Mouse (Mus musculus) embryonic facial prominence, embryonic 11.5 days (tissue): ENCODE measurements around the gene Dlat. TPM values are rescaled to one million over a fixed set of nuclear protein-coding genes. Genes with fewer than 3 reads are reported as not detected.
A peak's percentile ranks its signal among the peaks of the same experiment; 100 is the strongest.

Experiments
- ATAC-seq: fragments of 200-750 bp; cut with Nextera tagmentation; replicated peaks from 2 replicates; pipeline ENCODE4 v1.8.0; 2017; ENCODE audit warnings: low read depth; ENCODE audit not compliant: insufficient number of reproducible peaks, low FRiP score, low TSS enrichment
- DNase-seq: peaks from one replicate; pipeline ENCODE4 v3.0.0-alpha.2; 2015; ENCODE audit warnings: low spot score
- H3K27ac ChIP-seq: fragments of 300-500 bp; sonication (generic); replicated peaks from 2 replicates; pipeline ENCODE4 v1.5.1; 2014; ENCODE audit warnings: mild to moderate bottlenecking, low read depth, low read length, control low read depth
- H3K27me3 ChIP-seq: fragments of 300-500 bp; sonication (generic); 2 replicates; pipeline ENCODE4 v1.6.1; 2014; ENCODE audit warnings: mild to moderate bottlenecking, low read length, moderate library complexity, mixed read lengths; ENCODE audit not compliant: control insufficient read depth, insufficient read depth
- H3K36me3 ChIP-seq: fragments of 300-500 bp; sonication (generic); replicated peaks from 2 replicates; pipeline ENCODE4 v1.6.1; 2014; ENCODE audit warnings: low read depth, mild to moderate bottlenecking, low read length, moderate library complexity, mixed read lengths; ENCODE audit not compliant: control insufficient read depth, insufficient read depth
- H3K4me1 ChIP-seq: fragments of 300-500 bp; sonication (generic); 2 replicates; pipeline ENCODE4 v1.6.1; 2014; ENCODE audit warnings: low read length, mixed read lengths; ENCODE audit not compliant: control insufficient read depth, insufficient read depth
- H3K4me2 ChIP-seq: fragments of 300-500 bp; sonication (generic); 2 replicates; pipeline ENCODE4 v1.6.1; 2014; ENCODE audit warnings: low read depth, mild to moderate bottlenecking, control low read depth, low read length, moderate library complexity
- H3K4me3 ChIP-seq: fragments of 300-500 bp; sonication (generic); 2 replicates; pipeline ENCODE4 v1.5.1; 2014; ENCODE audit warnings: low read depth, low read length, control low read depth
- H3K9ac ChIP-seq: fragments of 300-500 bp; sonication (generic); replicated peaks from 2 replicates; pipeline ENCODE4 v1.6.1; 2014; ENCODE audit warnings: mild to moderate bottlenecking, control low read depth, low read length
- H3K9me3 ChIP-seq: fragments of 300-500 bp; sonication (generic); replicated peaks from 2 replicates; pipeline ENCODE4 v1.6.1; 2016; ENCODE audit warnings: mild to moderate bottlenecking, low read length, inconsistent platforms, mixed read lengths; ENCODE audit not compliant: control insufficient read depth
- WGBS: fragments of 180-500 bp; shearing (Covaris S2); extraction: QIAGEN DNeasy Blood & Tissue Kit; methylation state at CpG from one replicate; pipeline ENCODE4 v1.1.7; 2014; 5-methylcytosine and 5-hydroxymethylcytosine counted together
- polyA plus RNA-seq: library from polyadenylated mRNA; unstranded; fragments of >200 nt; fragmentation: Nextera tagmentation; extraction: Ambion mirVana; gene quantifications from 2 replicates; pipeline ENCODE4 v1.2.1, GENCODE M21; 2014

The Dlat gene
- polyA plus RNA-seq, 1 experiment from 2014 or later: 65.6 TPM

DNA sequence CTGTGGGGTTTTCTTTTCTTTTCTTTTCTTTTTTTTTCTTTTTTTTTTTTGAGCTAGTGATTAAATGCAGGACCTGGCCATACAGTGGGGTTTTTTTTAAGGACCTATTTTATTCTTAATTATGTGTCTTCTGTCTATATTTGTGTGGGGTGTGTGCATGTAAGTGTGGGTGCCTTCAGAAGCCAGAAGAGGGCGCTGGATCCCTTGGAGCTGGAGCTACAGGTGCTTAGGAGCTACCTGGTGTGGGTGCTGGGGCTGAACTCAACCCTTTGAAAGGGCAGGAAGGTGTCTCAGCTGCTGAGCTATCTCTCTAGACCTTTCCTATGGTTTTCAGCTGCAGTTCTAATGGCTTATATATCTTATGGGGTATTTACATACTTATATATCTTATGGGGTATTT is 15.2 kb upstream of the Dlat start:
- ATAC-seq (no peak), DNase-seq (no peak)
- Histone ChIP-seq H3K36me3 (no peaks in the 10 kb centered on the region), H3K27ac (no peak overlapping the region), H3K4me2 (no peak overlapping the region), H3K27me3 (no peaks in the 10 kb centered on the region), H3K4me1 (no peaks in the 10 kb centered on the region), H3K9ac (no peak overlapping the region), H3K9me3 (no peaks in the 10 kb centered on the region), H3K4me3 (no peak overlapping the region)
- WGBS: 25% methylated on average over 1 of the region's 1 CpGs

DNA sequence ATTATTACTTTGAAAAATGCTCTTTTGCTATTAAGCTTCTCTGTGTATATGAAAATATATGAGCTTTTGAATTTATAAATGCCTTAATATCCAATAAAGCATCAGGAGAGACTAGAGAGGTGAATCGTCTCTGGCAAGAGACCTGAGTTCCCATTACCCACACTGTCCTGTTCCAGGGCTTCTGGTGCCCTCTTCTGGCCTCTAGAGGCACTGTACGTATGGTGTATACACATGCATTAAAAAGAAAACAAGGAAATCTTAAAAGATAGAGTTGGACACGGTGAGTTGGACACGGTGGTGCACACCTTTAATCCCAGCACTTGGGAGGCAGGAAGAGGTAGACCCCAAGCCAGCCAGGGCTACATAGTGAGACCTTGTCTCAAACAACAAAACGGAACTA is 11.1 kb upstream of the Dlat start:
- Histone ChIP-seq H3K9ac (no peak overlapping the region), H3K4me3 (no peak overlapping the region), H3K36me3 (no peaks in the 10 kb centered on the region), H3K4me1 (no peaks in the 10 kb centered on the region), H3K9me3 (no peaks in the 10 kb centered on the region), H3K27ac (no peak overlapping the region), H3K27me3 (no peaks in the 10 kb centered on the region), H3K4me2 (no peak overlapping the region)
- 32% methylated on average over 5 of the region's 5 CpGs for WGBS
- DNase-seq (peak; percentile 55), ATAC-seq (no peak)

DNA sequence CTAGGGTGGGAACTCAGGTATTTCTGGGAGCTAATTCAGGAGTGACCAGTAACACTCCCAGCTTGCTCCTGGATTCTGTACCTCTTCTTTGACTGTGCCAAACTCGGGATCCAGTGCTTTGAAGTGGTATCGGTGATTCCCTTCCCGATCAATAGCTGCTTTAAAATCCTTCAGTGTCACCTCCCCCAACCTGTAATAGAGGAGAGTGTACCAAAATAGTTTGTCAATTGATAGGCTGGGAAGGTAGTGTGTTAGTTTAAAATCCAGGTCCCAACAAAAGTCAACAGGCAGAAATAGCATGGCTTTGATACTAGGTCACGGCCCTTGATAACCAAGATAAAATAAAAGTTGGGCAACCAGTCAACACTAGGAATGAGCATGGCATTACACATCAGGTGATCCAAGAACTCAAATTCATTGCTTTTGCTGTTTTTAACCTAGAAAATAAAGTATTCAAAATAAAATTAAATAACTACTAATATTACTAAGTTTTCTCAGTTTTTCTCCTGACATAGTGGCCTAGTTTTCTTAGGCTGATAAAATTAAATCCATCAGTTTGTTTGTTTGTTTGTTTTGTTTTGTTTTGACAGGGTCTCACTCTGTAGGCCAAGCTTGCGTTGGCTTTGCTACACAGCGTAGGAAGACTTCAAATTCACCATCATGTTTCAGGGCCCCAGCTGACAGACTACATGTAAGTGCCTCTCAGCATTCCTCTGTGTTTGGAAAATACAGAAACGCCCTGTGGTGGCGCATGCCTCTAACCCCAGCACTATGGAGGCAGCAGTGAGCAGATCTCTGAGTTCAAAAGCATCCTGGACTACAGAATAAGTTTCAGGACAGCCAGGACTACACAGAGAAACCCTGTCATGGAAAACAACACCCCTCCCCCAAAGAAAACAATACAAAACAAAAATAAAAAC is 8.3 kb upstream of the Dlat start:
- no peaks in the 10 kb centered on the region for H3K4me1 ChIP-seq

DNA sequence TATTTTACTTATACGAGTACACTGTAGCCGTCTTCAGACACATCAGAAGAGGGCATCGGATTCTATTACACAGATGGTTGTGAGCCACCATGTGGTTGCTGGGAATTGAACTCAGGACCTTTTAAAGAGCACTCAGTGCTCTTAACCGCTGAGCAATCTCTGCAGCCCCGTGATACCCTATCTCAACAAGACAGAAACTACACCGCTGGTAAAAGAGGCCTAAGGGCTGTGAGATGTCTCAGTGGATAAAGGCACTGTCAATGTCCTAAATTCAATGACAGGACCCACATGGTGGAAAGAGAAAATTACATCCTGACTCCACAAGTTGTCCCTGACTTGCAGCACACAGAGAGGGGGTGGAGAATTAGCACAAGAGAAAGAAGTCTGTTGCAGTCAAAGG is 6.9 kb upstream of the Dlat start:
- Histone ChIP-seq H3K4me3 (no peak overlapping the region), H3K4me2 (no peak overlapping the region), H3K9ac (no peak overlapping the region), H3K9me3 (no peaks in the 10 kb centered on the region), H3K4me1 (no peaks in the 10 kb centered on the region), H3K36me3 (no peaks in the 10 kb centered on the region), H3K27ac (no peak overlapping the region), H3K27me3 (no peaks in the 10 kb centered on the region)
- DNase-seq (no peak), ATAC-seq (no peak)
- 83% methylated on average over 6 of the region's 6 CpGs for WGBS

More for the DNA sequence above, 8.3 kb upstream of the Dlat start:
- 83% methylated on average over 8 of the region's 8 CpGs for WGBS
- Histone ChIP-seq H3K4me3 (no peak overlapping the region), H3K27me3 (no peaks in the 10 kb centered on the region), H3K4me2 (no peak overlapping the region), H3K9ac (no peak overlapping the region), H3K27ac (no peak overlapping the region), H3K36me3 (no peaks in the 10 kb centered on the region), H3K9me3 (no peaks in the 10 kb centered on the region)
- ATAC-seq (no peak), DNase-seq (no peak)

DNA sequence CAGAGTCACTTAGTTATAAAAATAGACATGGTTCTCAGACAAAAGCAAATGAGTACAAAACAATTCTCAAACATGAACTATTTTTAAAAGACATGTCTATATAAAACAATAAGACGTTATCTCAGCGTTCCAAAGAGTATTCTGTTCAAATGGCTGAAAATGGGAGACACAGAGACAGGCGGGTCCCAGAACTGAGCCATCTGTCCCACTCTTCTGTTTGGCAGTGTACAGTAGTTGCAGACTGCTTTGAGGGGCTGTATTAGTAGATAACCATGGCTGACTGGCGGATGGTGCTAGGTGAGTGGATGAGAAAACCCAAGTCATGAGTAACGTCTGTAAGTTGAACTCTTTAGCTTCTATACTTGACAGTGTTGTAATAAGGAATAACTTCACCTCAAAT is 5.2 kb upstream of the Dlat start:
- no peaks in the 10 kb centered on the region for H3K27me3 ChIP-seq
- no peak overlapping the region for H3K9ac ChIP-seq
- H3K4me3 ChIP-seq: no peak overlapping the region
- peaks cover 2% of the 10 kb centered on the region; the same call in 1 of the 2 replicates for H3K4me1 ChIP-seq
- no peak for ATAC-seq
- WGBS: 90% methylated on average over 5 of the region's 5 CpGs
- no peaks in the 10 kb centered on the region for H3K9me3 ChIP-seq
- H3K4me2 ChIP-seq: no peak overlapping the region
- no peaks in the 10 kb centered on the region for H3K36me3 ChIP-seq
- no peak overlapping the region for H3K27ac ChIP-seq
- DNase-seq: no peak

DNA sequence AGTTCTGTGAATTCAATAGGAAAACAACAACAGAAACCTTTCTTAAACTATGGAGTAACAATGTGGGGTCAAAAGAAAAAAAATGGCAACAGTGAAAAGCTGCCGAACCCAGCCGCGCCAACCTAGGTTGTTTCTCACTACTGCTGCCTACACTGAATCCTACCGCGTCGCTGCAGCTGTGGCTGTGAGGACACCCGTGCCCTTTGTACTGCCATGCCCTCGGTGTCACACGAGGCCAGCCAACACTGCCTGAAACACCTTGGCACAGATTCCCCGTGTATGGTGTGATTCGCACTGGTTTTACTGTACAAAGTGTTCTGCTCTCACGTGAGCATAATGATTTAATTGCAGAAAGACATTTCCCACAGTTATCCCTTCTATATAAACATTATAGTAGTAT is 851 bp upstream of the Dlat start:
- H3K4me2 ChIP-seq: peak overlapping the region; percentile 65
- WGBS: 21% methylated on average over 12 of the region's 12 CpGs
- H3K36me3 ChIP-seq: no peaks in the 10 kb centered on the region
- H3K9me3 ChIP-seq: no peaks in the 10 kb centered on the region
- DNase-seq (peak; percentile 10), ATAC-seq (no peak)
- no peak overlapping the region for H3K27ac ChIP-seq
- H3K4me3 ChIP-seq: peak overlapping the region; percentile 79
- H3K9ac ChIP-seq: no peak overlapping the region; the same call in 1 of the 2 replicates
- H3K27me3 ChIP-seq: no peaks in the 10 kb centered on the region
- peaks cover 2% of the 10 kb centered on the region; the same call in 1 of the 2 replicates for H3K4me1 ChIP-seq

DNA sequence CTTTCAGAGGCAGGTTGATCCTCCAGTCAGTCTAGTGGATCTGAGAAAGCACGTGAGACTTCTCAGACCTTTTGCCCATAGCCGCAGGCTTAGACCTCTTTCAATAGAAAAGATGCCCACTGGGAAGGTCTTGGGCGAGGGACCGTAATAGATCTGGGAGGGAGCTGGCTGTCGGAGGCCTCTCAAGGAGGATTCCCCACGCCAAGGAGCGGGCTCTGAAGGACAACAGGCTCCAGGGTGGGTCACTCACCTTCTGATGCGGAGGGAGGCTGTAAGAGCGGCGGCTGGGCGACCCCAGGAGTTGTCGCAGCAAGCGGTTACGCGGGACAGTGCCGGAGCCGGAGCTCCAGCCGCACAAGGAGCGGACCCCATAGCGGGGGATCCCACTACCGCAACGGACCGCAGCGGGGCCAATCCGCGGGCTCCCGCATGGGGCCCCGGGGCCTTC is 615 bp downstream of the Dlat start:
- Histone ChIP-seq H3K36me3 (no peaks in the 10 kb centered on the region), H3K4me3 (peak overlapping the region; percentile 79), H3K4me1 (peaks cover 2% of the 10 kb centered on the region; the same call in 1 of the 2 replicates), H3K4me2 (peak overlapping the region; percentile 65), H3K27ac (peak overlapping the region; percentile 66; the same call in 1 of the 2 replicates), H3K27me3 (no peaks in the 10 kb centered on the region), H3K9me3 (no peaks in the 10 kb centered on the region), H3K9ac (peak overlapping the region; percentile 84)
- ATAC-seq (no peak; the same call in 1 of the 2 replicates), DNase-seq (peak; percentile 28)
- whole genome bisulfite sequencing: 3% methylated on average over 19 of the region's 28 CpGs

DNA sequence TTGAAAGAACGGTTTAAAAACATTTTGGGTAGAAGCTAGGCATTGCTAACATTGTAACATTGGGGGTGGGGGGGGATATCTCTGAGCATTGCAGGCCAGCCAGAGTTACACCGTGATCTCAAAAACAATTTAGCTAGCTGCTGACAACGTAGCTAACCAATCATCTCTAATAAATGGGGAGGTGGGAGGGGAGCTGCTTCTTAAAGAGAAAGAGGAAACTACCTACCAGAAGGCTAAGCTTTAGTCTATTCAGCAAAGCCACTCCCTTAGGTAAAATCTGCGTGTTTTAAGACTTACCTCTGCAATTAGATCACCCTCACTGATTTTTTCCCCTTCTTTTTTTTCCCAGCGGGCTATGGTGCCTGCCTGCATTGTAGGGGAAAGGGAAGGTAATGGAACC is 1.2 kb downstream of the Dlat start:
- H3K9ac ChIP-seq: peak overlapping the region; percentile 84
- peak overlapping the region; percentile 65 for H3K4me2 ChIP-seq
- peak overlapping the region; percentile 79 for H3K4me3 ChIP-seq
- H3K36me3 ChIP-seq: no peaks in the 10 kb centered on the region; the same call in 1 of the 2 replicates
- H3K27ac ChIP-seq: no peak overlapping the region
- WGBS: 32% methylated on average over 5 of the region's 5 CpGs
- DNase-seq (peak; percentile 4), ATAC-seq (no peak)
- no peaks in the 10 kb centered on the region for H3K9me3 ChIP-seq
- H3K4me1 ChIP-seq: peaks cover 2% of the 10 kb centered on the region; the same call in 1 of the 2 replicates
- no peaks in the 10 kb centered on the region for H3K27me3 ChIP-seq
